Mouse (Mus musculus): Measurements from ENCODE around the gene Esrrb.
A peak's percentile ranks its signal among the peaks of the same experiment; 100 is the strongest.

The Esrrb gene

GRCm38 (mm10) chr12:86360696-86361631, at the start of gene Esrrb:
TSS of gene Esrrb (plus strand) at chr12:86361117.
- DNase-seq (ENCODE audit: low spot score in 2 of 2) = no peak

DNA sequence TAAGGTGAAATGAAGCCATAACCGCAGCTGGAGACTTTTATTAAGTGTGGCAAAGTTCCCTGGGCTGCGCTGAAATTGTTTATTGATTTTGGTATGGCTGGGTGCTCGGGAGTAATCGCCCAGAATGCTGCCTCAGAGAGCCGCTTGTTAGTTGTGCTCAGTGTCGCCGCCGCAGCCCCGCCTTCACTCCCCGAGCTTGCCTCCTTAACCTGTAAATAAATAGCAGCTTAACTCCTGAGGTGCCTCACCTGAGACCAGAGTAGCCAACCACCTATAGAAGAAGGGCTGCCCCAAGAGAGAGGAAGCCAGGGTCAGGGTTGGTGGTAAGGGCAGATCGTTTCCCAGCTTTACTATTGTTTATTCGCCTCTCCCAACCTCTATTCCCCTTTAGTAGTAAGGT, 40.3 kb upstream of the Esrrb start:
- no peak for DNase-seq (ENCODE audit: low spot score in 2 of 2)

DNA sequence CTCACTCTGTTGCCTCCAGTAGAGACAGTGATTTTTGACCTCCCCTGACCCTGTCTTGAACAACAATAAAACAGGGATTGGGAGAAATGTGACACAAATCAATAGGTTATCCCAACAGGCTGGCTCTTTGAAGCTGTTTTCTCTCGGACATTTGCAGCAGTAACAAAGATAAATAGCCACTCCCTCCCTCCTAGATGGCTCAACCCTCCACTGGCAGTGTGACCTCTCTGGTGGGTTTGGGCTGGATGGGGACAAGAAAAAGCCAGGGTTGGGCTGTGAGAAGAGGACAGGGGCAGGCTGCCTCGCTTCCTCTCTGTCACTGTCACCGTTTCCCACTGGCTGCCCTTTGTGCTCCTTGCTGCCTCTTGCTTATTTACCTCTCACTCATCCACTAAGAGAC, 36.6 kb upstream of the Esrrb start:
- DNase-seq (ENCODE audit: low spot score in 2 of 2) = no peak

- no peak for DNase-seq (ENCODE audit: low spot score in 2 of 2)
Measured at GRCm38 (mm10) chr12:86329813-86330212, 31.1 kb upstream of the Esrrb start.

- peak in 1 of 2 experiments; percentile 5 for DNase-seq (ENCODE audit: low spot score in 2 of 2)
Measured at GRCm38 (mm10) chr12:86330684-86331083, 30.2 kb upstream of the Esrrb start.

DNA sequence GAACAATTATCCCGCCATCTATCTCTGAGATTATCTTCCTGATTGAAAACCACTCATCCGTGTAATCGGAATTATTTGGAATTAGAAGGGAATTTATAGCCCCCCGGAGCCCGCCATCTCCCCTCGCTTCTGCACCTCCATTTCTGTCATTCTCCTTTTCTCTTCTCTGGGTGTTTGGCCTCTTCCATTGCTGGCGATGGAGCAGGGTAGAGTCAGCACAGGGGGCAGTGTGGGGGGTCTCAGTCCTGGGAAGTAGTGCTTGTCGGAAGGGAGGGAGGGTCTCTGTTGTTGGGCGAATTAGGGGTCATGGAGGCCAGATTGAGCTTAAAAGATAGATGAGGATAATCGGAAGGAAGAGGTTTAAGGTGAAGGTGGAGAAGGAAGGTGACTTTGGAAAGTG, 29.7 kb upstream of the Esrrb start:
- DNase-seq (ENCODE audit: low spot score in 2 of 2) = no peak

DNA sequence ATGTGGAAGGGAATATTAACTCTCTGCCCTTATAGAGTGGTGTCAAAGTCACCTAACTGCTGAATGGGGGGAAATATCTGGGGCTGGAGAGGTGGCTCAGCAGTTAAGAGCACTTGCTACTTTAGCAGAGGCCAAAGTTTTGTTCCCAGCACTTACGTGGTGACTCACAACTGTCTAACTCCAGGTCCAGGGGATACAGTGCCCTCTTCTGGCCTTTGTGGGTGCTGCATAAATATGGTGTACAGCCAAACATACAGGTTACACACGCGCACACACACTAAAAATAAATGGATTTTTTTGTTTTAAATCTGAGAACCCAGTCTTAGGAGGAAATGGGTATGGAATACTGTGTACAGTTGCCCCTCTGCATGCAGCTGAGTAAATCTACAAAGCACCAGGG, 24.7 kb upstream of the Esrrb start:
- DNase-seq (ENCODE audit: low spot score in 2 of 2) = no peak

DNA sequence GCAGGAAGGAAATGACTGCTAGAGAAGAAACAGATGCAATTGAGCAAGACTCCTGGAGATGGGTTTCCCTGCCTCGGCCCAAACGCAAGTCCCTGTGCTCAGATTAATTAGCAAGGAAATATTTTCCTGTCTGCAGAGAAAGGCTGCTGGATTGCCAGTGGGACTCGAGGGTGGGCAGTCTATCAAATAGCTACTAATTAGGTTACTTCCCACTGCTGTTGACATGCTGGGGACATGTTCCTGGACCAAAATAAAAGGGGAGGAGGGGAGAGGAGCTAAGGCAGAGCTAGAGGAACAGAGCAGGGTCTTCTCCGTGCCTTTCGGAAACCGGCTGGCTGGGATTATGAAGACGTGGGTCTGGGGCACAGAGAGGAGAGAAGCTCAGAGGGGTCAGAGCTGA, 24.0 kb upstream of the Esrrb start:
- no peak for DNase-seq (ENCODE audit: low spot score in 2 of 2)

- no peak for DNase-seq (ENCODE audit: low spot score in 2 of 2)
Measured at GRCm38 (mm10) chr12:86349477-86349876, 11.4 kb upstream of the Esrrb start.

- no peak for DNase-seq (ENCODE audit: low spot score in 2 of 2)
Measured at GRCm38 (mm10) chr12:86359406-86359805, 1.5 kb upstream of the Esrrb start.

DNA sequence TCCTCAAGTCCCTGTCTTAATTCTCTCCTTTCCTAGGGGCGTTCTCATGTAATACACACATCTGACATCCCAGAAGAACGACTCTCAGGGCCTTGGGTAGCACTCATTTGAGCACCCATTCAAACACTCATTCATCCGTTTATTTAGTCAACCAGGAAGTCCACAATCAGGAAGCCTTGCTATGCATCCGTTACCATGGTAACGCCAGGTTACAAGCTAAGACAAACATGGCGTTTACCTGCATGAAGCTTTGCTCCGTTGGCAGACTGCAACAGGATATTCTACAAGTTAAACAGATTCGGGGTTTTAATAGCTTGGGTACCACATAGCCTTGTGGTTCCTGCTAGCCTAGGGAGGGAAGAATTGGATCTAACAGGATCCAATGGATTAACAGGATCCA, 1.0 kb upstream of the Esrrb start:
- no peak for DNase-seq (ENCODE audit: low spot score in 2 of 2)

DNA sequence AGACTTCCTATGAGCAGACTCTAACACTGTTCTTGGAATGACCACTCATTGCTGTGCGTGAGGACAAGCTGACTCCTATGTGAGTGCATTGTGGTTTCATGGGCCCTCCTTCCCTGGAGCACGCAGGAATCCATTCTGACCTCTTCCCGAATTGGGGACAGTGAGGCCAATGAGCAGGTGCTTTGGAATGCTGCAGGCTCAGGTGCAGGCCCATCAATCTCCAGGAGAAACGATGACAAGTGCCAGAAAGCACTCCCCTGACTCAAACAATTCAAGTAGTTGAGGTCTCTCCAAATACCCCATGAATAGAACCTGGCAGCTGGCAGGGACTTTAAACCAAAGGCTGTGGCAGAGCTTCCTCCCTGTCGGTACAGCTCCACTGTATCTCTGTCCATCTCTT, 3.4 kb downstream of the Esrrb start:
- no peak for DNase-seq (ENCODE audit: low spot score in 2 of 2)

GRCm38 (mm10) chr12:86364756-86365155, 3.8 kb downstream of the Esrrb start:
- DNase-seq (ENCODE audit: low spot score in 2 of 2) = no peak

DNA sequence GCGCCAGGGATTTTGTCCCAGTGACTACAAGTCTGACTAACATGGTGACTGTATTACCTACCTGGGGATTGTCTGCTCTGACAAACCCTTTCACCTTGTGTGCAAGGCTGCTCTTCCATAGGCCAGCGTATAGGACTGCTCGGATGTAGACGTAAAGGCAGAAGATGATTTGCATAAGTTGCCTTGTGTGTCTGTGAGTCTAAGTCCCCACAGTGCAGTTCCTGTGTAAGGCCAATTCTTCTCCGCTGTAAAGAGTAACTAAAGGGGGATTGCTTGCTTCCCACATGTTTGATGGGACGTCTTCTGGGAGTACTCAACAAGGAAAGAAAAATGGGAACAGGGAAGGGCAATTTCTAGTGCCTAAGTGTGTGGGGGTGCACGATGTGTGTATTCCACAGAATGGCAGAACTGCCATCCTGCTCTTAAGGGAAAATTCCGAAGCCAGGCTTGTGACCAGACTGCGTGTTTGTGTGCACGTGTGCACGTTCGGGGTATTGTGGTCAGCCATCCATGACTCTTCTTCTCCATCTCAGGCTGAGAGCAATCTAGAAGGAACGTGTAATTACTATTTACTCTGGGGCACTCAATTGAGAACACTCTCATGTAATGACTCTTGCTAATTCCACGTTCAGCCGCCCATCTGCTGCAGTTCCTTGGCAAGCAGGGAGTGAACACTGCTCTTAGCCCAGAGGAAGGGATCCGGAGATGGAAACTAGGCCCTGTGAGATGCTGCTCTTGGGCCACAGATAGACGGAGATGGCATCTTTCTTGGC, 9.9 kb downstream of the Esrrb start:
- DNase-seq (ENCODE audit: low spot score in 2 of 2) = peak; percentile 13 to 16

GRCm38 (mm10) chr12:86374286-86374685, 13.4 kb downstream of the Esrrb start:
- DNase-seq (ENCODE audit: low spot score in 2 of 2) = no peak

DNA sequence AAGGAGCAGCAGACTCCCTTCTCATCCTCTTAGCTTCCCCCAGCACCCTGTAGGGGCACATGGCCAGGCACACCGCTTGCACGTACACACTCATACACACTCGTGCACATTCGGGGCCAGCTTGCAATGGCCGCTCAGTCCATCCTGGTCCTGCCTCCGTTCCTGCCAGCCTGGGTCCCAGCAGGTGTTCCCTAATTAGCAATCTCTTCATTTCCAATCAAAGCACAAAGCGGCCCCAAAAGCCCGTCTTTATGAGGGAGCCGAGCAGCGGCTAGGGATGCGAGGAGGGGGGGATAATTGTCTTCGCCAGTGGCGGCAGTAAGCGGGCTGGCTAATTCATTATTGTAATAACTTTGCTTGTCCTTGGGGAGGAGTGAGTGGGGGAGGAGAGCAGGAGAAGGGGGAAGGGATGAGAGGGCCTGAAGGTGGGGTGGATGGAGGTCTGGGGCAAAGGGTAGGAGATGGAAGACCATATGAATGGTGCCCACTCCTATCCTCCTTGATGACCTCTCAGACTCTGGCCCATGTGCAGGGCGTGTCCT, 18.8 kb downstream of the Esrrb start:
- DNase-seq (ENCODE audit: low spot score in 2 of 2) = no peak

GRCm38 (mm10) chr12:86383803-86384202, 22.9 kb downstream of the Esrrb start:
- no peak for DNase-seq (ENCODE audit: low spot score in 2 of 2)

GRCm38 (mm10) chr12:86387671-86388270, 26.9 kb downstream of the Esrrb start:
- DNase-seq (ENCODE audit: low spot score in 2 of 2) = no peak

- no peak for DNase-seq (ENCODE audit: low spot score in 2 of 2)
Measured at GRCm38 (mm10) chr12:86394773-86395172, 33.9 kb downstream of the Esrrb start.

- no peak for DNase-seq (ENCODE audit: low spot score in 2 of 2)
Measured at GRCm38 (mm10) chr12:86395326-86395725, 34.4 kb downstream of the Esrrb start.

GRCm38 (mm10) chr12:86398762-86399161, 37.8 kb downstream of the Esrrb start:
- no peak for DNase-seq (ENCODE audit: low spot score in 2 of 2)

GRCm38 (mm10) chr12:86402718-86403117, 41.8 kb downstream of the Esrrb start:
- DNase-seq (ENCODE audit: low spot score in 2 of 2) = peak; percentile 58 to 67

All from frontal cortex, postnatal 36 days (tissue).